Mouse (Mus musculus): ENCODE data around the gene Cwc25.
"Not testable (repeated sequence)": the region's sequence is repeated elsewhere in the genome, so short reads cannot be mapped to it uniquely, and the experiment has no call there.

The Cwc25 gene

DNA sequence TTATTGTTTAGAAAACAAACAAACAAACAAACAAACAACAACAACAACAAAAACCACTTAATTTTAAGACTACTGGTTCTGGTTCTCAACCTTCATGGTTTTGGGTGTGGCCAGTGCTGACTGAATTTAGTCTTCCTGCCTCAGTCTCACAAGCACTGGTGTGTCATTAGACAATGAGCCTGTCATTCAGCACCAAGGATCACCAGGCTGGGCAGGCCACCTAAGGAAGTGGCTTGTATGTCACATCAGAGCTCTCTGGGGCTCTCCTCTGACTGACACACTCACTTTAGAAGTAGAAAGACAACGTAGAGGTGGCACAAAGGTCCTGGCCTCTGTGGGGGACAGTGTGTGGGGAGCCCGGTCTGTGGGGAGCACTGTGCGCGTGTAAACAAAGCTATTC lies 47.3 kb downstream of the Cwc25 start:
- no peak for DNase-seq

DNA sequence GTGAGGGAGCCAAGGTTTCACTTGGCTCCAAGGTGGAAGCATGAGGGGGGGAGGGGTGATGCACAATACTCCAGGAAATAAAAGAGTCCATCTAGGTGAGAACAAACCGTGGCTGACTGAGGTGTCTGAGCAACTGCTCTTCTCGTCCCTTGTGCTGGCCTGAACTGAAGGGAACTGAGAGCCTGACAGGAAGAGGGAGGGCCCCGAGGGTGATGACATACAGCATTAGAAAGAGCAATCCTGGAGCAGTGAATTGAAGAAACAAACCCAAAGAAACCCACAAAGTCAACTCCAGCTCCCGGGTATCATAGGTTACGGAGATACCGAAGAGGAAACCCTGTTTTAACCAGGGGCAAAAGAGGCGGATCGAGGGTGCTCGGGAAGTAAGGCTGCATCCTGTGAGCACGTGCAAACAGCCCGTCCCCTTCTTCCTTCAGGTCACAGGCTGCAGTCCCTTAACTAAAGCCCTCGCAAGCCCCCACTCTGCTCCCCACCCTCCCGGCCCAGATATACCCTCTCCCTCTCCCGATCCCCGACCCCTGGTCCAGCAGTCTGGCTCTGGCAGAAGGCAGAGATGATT lies 48.0 kb downstream of the Cwc25 start:
- DNase-seq: no peak

DNA sequence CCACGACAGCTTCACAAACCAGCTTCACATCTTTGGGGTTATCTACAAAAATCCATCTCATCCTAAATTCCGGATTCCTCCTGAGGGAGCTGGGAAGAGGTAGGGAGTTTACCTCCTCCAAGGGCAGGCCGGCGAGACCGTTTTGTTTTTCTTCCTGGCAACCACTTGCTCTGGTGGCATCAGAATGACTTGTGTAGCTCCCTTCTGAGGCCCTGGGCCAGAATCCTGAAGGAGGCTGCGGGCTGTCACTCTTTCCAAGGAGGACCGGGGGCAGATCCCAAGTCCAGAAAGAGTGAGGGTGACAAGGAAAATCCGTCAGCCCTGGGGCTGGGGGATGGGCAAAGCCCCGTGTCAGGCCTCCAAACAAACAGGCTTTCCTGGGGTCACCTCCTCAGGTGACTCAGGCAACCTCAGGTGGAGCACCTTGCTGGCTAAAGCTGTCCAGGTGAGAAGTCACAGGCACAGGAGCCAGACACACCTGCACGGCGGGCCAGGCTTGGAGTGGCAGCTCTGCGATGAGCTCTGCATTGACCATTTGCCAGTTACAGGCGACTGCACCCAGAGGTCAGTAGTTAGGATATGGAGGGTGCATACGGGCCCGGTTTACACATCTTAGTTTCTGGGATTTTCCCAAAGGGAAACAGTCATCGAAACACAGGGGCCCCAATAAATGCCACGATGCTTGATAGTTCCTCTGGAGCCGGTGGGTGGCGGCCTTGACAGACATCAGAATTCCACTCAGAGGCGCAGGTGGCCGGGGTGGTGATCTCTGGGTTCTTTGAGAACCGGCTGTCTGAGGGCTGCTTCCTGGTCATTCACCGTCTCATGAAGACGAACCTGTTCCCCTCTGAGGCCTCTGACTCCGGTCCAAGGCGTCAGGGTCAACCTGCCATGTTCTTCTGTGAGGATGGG lies 48.7 kb downstream of the Cwc25 start:
- DNase-seq: no peak

DNA sequence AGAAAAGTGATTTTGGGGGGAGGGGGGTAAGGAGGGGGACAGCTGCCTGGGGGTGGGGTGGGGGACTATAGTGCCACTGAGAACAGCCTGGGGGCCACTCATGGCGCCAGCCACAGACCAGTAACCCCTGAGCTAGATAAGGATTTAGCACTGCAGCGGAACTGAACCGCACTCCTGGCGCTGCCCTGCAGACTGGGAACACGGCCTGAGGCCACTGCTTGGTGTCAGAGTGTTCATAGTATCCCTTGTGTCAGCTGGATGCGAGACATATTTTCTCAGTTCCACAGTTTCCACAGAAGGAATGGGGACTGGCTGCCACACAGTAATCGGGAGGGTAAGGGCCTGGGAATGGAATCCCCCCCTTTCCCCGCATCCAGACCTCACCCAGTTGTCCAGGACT lies 50.3 kb downstream of the Cwc25 start:
- no peak for DNase-seq

DNA sequence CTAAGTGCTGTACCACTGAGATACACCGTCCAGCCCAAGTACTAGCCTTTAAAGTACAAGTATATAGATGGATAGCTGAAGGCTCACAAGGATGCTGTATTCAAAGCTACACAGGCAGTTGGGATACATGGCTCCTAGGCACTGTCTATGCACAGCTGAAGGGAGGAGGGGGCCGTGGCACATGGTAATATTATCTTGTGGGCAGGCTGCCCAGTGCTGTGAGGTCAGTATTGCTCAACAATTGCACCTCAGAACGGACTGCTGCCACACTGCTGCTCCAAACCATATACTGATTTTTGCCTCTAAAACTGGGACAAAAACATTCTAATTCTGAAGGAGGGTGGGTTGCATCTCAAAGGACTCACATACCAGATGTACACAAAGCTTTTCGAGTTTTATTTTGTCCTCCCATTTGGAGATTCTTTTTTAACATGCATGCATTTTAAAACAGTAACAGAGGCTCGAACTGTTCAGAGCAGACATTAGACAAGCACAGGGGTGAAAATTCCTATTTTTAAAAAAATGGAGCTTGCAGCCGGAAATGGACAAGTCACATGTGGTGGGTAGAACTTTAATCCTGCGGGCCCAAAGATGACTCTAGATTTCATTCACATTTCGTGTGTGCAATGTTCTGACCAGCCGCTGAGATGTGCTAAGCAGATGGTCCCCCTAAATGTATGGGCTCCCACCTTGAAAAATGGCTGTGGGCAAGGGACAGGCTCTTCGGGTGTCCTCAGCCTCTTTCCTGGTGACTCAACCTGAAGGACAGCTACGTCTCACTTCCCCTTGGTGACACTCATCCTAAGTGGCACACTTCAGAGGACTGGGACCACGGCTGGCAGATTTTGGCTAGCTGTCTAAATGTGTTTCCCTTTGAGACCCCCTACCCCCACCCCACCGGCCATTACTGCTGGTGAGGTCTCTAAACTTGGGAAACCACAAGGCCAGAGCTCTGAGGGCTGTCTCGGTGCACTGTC lies 51.3 kb downstream of the Cwc25 start:
- DNase-seq: peak in 1 of 2 experiments; percentile 47

DNA sequence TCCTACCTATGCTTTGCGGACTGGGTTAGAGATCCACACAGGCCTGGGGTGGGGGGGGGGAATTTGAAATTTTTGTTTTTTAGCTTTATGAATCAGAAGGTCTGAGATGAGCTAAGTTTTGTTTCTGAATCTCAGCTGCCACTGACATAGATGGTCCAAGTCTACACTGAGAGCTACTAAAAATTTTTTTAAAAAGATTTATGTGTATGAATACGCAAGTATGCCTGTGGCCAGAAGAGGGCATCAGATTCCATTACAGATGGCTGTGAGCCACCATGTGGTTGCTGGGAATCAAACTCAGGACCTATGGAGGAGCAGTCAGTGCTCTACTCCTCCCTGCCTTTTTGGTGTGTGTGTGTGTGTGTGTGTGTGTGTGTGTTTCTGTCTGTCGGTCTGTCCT lies 52.0 kb downstream of the Cwc25 start:
- DNase-seq: no peak

DNA sequence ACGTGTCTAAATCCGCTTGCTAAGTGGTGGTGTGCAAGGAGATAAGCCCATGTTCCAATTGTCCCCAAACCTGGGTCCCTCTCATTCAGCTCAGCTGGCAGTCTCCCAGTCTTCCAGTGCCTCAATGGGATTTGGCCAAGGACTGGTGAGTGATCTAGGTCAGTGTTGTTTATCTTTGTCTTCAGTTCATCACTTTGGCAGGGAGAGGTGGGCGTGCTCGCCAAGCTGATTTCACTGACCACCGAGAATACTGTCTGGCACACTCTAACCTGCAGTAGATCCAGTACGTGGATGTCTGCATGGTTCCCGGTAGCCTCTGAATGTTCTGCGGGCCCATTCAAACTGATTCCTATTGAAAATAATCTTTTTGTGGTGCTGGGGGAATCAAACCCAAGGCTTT lies 52.5 kb downstream of the Cwc25 start:
- no peak for DNase-seq

DNA sequence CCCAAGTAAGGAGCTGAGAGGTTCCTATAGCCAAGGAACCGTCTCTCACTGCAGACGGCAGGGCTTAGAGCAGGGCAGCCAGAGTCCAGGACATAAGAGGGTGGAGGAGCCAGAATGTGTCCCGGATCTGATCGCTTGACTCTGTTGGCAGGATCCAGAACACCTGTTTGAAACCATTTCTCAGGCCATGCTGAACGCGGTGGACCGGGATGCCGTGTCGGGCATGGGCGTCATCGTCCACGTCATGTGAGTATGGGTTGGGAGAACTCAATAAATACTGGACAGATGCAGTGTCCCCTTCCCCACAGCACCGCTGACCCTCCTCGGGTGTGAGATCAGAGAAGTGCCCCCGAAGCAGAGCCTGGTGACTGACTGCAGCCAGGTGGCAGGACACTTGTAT lies 54.1 kb downstream of the Cwc25 start:
- DNase-seq: no peak

DNA sequence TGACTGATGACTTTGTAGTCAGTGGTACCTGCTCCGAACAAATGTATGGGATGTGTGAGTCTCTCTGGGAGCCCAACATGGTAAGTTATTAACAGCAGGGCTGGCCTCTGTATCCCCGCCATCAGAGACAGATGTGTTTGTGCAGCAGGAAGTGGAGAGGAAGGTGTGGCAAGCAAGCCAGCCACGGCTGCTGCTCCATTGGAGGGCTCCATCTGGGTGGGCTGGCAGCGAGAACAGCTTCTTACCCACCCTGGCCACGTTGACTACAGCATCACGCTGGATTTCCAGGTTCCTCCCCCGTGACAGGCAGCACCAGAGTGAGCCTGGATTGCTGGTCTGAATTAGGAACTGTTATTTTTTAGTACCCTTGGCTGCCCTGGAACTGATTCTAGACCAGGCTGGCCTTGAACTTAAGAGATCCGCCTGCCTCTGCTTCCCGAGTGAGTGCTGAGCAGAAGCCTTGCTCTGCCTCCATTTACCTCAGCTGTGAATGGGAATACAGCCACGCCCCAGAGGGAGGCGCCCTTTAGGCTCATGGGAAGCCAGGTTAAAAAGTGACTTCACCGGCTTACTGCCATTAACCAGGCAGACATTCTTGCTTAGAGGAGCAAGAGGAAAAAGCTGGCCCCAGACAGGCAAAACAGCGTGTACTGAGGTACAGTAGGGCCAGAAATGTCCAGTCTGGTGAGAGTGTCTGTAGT lies 55.0 kb downstream of the Cwc25 start:
- no peak for DNase-seq

DNA sequence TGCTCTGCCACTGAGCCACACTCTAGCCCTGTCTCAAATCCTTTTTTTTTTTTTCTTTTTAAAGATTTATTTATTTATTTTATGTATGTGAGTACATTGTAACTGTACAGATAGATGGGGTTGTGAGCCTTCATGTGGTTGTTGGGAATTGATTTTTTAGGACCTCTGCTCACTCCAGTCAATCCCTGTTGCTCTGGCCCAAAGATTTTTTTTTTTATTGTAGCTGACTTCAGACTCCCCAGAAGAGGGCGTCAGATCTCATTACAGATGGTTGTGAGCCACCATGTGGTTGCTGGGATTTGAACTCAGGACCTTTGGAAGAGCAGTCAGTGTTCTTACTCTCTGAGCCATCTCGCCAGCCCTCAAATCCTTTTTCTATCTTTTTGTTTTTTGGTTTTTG lies 56.3 kb downstream of the Cwc25 start:
- DNase-seq: not testable (repeated sequence)

DNA sequence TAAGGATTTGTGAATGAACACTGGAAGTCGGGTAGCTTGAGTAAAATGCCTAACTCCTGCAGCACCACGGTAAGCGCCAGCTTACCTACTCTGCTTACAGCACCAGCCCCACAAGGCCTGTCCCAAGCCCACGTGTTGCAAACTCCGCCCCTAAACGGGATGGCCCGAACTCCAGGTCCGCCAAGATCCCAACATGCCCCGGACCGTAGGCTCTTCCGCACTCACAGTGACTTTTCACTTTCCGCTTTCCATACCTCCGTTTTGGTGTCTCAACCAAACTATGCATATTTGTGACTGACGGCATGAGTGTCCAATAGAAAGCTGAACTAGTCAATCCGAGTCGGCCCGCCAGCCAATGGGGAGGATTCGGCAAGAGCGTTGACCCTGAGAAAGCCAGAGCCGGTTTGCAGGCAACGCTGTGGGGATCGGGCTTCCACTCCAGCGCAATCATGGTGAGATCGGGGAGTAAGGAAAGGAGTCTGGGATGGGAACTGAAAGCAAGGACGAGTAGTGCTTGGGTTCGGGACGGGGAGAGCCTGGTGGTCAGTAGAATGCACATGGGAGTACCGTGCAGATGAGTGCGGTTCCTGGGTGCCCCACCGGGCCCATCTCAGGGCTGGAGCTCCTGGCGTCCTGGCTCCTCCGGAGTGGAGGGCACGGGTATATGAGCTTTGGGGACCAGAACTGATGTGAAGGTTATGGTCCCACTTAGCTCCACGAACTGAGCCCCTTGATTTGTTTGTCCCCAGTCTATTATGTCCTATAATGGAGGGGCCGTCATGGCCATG lies 63.1 kb downstream of the Cwc25 start, which contains the start of gene Psmb3:
Psmb3 (plus strand) TSS at position 361 of the 788 bp plus-strand sequence.
- peak; percentile 97 to 99 for DNase-seq

DNA sequence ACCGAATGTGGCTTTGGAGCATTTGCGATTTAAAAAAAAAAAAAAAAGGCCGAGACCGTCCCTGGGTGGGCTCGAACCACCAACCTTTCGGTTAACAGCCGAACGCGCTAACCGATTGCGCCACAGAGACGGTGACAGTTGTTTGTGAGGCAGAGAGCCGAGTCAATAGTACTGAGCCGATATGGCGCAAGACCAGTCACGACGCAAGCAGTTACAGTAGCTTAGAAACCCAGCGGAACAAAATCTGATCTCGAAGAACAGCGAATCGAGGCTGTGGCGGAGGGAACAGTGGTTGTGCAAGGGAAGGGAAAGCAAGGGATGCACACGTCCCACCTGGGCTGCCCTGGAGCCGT lies 64.0 kb downstream of the Cwc25 start:
- peak; percentile 91 to 95 for DNase-seq

DNA sequence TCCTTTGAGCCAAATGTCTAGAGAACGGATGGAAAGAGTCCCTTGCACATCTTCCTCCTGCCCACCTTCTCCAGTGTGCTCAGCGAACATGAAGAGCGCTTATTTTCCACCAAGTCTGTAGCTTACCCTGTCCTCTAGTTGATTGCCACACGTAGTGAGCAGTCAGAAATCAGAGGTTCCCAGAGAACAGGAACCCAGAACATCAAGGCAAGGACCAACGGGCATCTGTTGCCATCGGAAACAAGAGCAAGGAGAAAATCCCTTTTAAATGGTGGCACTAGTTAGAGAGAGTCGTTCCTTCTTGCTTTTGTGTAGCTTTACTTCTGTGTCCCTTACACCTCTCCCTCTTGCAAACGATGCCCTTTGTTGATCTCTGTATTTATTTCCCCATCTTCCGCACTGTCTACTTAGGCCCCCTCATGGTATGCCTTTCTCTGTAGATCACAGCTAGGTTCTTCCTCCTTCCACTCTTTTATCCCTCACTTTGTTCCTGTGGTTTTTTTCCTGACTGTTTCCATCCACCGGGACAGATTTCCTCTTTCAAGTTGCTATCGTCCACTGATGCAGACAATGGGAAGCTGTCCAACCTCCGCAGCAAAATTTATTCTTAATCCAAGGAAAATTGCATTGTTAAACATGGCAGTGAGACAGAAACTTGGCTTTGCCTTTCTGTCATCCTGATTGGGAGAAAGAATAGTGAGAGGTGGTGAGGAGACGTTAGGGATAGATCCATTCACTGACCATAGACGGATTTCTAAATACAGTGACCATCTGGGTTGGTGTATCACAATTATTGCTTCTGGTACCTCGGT lies 64.6 kb downstream of the Cwc25 start:
- no peak for DNase-seq

DNA sequence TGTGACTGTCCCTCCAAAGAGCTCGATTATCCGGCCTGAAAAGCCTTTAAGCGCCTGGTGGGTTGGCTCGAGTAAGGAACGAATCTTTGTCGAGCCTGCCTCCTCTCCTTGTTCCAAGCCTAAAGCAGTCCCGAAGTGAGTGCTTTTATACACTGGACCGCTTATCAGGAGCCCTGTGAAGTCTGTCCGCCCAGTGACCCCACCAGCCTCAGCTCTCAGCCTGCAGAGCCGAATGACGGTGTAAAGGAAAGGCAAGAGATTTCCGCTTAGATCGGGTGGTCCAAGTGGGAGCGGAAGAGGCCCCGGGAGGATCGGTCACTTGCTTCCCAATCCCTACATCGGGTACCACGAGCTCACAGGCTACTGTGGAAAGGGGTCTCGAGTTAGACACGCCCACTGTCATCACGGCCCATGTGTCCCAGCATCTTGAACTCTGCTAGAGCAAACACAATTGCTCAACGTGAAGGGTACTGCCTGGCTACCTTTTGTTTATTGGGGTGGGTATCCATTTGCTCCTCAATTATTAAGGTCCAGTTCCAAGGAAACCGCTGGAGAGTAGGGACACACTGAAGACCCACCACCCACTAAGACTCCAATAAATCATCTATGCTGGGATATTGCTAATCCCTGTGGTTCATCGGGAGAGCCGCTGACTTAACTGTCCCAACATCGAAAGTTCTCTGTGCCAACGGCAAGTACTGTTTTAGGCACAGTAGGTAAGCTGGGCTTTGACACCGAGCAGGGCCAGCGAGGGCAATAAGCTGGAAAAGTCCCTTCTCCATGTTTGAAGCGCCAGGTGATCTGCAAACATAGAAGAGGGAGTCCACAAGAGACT lies 65.4 kb downstream of the Cwc25 start:
- DNase-seq: peak; percentile 57 to 64

DNA sequence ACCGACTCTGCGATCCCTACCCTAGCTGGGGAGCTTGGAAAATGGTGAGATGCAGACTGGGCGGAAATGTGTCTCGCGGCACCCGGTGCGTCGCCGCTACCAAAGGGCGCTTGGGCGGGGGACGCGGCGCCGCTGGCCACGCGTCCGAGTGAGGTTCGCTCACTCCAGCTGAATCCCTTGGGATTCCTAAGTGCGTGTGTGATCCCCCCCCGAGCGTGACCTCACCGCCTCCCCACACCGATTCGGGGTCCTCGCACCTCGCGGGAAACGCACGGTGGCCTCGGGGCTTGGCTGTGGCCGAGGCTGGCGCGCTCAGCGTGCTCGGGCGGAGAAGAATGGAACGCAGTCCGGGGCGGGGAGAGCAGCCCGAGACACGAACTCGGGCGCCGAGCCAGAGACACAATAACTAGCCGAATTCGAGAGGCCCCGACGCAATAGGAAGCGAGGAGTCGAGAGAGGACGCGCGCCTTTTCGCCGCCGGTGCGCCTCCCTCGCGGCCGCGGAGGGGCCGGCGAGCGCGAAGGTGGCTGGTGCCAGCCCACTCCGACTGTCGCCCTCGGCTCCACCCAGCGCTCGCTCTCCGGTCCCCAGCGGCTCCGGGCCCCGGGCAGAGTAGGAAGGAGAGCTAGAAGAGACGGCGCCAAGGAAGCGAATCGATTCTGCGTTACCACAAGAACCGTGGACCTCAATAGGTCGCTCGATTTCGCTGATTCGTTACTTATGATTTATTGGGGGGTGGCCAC lies 66.2 kb downstream of the Cwc25 start, which contains the start of gene Pcgf2:
Pcgf2 (minus strand) TSS at position 495 of the 743 bp plus-strand sequence.
- peak; percentile 88 to 94 for DNase-seq

DNA sequence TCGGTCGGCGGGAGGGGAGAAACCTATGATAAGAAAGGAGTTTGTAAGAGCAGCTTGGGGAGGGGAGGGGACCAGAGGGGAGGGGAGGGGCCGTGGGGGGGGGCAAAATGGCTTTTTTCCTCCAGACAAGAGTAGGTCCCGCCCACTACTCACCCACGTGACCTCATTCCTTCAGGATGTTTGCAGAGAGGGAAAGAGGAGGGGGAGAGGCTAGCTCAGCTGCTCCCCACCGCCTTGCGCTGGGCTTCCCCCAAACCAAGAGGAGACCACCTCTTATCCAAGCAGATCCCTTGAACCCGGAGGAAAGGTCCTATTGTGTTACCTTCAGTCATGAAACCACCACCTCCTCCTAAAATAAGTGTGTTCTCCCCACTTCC lies 66.7 kb downstream of the Cwc25 start:
- peak; percentile 91 to 92 for DNase-seq

DNA sequence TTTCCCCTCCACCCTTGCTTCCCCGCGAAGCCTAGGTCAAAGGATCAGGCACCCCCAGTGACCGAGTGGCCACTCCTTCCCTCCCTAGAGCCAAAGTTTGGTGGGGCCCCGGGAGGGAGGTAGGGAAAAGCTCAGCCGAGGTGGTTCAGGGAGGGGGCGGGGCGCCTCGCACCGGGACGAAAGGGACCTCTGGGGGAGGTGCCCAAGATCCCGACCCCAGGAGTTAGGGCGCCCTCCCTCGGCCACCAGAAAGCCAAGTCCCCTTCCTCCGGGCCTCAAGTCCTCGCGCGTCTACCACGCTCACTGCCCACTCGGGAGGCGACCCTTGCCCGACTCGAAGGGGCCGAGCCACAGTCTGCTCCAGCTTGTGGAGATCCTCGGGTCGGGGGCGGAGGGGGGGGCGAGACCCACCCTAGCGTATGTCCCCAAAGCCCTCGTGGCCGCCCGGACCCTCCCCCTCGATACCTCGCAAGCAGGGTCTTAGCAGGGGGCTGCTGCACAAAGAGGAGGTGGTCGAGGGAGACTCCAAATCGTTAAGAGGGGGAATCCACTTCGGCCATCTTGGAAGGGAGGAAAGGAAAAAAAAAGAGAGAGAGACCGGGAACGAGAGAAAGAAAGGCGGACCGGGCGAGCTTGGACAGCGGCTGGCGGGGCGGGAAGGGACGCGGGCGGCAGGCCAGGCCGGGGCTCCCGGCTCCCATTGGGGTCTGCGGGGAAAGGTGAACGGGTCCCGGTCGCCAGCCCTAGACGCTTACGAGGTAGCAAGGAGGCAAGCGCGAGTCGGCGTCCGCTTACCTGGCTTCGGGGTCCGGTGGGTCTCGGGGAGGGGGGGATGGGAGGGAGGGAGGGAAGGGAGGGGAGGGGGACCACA lies 67.4 kb downstream of the Cwc25 start:
- peak; percentile 89 for DNase-seq
